Mouse (Mus musculus) stomach, postnatal 0 days (tissue): ENCODE measurements around the gene Olfr373.
A peak's percentile ranks its signal among the peaks of the same experiment; 100 is the strongest.

Experiments
- CTCF ChIP-seq: IDR thresholded peaks from 2 replicates; pipeline ENCODE4 v1.5.1; 2016; ENCODE audit warnings: antibody characterized with exemption, low read depth, mild to moderate bottlenecking, moderate library complexity
- EP300 ChIP-seq: optimal IDR thresholded peaks from 2 replicates; pipeline ENCODE3; 2016; ENCODE audit warnings: antibody characterized with exemption

- TF ChIP-seq EP300 (peak; percentile 10), CTCF (no peak)
Measured at GRCm38 (mm10) chr8:72137431-72137830, 54.5 kb downstream of the Olfr373 start.
